Mouse (Mus musculus) CH12F3 (cell line): ENCODE data around the gene Ttyh3.

Experiments used
- in situ Hi-C: fragments of 300-500 bp; cut with MboI; formaldehyde crosslinking; loops from 2 replicates; pipeline ENCODE4 v1.14.3; 2020; ENCODE audit warnings: low sequenced_read_pairs

Ttyh3 gene

DNA sequence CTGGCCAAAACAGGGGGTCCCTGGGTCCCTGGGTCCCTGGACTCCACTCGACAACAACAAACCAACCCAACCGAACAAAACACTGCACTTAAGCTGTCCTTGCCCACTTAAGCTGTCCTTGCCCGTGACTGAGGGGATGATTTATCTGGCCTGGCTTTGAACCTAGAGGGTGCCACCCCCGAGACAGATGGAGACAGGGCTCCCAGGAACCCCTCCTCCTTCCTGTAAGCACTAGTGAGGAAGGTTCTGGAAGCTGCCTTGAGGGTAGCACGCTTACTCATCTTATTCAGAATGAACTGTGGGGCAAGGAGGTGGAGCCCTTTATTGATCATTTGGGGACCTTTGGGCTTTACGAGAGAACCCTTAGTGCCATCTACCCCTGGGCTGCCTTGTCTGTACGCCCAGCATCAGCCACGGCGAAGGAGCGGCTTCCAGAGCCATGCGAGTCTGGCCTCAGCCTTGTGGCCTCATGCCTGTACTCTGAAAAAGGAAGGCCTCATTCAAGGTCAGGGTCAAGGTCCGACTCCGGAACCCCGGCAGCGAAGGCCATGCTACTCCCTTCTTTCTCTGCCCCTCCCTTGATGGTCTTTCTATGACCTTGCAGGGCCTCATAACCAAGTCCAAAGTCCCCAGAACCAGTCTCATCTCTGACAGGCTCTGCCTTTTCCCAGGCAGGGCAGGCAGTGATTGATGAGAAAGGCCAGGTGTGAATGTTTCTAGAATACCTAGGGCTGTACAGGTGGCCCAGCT, 5.4 kb upstream of the Ttyh3 start:
- in situ Hi-C loops, result no loop called here

DNA sequence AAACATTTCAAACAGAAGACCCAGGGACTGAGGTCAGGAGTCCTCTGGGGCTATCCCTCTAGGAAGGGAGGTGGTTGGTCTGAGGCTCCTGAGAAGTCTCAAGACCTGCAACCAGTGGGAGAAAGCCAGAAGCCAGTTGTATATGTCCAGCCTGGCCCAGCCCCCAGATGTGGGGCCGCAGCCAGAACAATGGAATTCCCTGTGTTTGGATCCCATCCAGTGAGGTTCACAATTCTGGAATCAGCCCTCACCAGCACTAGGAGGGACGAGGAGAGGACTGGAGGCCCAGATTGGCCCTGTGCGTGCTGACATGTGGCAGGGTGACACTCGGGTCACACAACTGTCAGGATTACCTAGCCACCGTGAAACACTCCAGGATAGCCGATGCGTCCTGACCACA, 3.8 kb upstream of the Ttyh3 start:
- in situ Hi-C loops, result no loop called here

DNA sequence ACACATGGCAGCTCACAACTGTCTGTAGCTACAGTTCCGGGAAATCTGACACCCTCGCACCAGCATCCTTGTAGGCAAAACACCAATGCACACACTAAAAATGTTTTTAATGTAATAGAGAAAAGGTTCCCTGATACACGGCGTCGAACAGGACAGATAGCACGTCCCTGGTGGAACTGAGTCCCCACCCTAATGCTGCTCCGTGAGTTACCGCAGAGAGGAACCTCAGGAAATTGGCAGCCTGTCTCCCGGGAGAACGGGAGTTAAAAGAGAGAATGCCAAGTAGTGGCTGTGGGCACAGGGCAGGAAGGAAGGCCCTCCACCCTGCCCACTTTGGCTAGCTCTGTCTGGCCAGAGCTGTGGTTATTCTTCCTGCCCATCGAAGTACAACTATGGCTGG, 2.4 kb upstream of the Ttyh3 start:
- in situ Hi-C loops, result no loop called here

DNA sequence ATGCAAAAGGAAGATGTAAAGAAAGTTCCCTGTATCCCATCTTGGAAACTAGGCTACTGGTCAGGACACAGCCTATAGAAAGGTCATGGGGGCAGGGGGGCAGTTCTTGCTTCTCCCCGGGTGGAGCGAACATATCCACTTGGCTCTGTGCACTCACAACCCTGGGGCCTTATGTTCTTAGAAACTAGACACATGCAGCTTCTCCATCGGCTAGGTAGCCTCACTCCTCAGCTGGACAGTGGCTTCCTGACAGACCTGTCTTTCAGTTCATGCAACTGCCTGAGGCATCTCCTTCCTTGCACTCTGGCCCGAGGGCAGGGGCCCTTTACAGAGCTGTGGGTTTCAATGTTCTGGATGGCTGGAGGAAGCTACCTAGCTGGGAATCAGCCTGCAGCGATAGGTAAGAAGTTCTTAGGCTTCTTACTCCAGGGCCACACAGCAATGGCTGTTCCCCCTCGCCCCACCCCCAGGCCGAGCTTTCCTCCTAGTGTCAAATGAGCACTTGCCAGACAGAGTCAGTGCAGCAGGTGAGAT, 1.1 kb upstream of the Ttyh3 start:
- in situ Hi-C loops, result no loop called here

DNA sequence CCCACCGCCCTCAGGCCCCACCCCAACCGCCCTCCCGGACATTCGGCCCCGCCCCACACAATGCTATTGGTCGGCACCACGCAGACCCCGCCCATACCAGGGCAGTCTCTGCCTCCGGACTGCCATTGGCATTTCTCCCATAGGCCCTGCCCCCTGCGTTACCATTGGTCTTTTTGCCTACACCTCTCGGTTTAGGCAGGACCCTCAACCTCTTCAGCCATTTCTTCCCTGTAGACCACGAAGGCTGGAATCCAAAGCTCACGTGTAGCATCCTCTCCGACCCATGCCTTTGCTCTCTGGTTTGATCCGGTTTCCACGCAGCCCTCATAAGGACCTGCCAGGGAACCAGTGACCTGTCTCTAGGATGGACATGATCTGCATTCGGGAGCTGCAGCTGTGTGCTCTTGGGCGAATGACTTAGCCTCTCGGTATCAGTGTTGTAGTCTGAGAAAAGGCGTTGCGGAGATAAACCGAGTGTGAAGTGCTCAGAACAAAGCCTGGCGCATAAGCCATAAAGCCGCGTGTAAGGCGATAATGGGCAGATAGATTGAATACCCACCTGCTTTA, 353 bp upstream of the Ttyh3 start:
- in situ Hi-C loops, result no loop called here

DNA sequence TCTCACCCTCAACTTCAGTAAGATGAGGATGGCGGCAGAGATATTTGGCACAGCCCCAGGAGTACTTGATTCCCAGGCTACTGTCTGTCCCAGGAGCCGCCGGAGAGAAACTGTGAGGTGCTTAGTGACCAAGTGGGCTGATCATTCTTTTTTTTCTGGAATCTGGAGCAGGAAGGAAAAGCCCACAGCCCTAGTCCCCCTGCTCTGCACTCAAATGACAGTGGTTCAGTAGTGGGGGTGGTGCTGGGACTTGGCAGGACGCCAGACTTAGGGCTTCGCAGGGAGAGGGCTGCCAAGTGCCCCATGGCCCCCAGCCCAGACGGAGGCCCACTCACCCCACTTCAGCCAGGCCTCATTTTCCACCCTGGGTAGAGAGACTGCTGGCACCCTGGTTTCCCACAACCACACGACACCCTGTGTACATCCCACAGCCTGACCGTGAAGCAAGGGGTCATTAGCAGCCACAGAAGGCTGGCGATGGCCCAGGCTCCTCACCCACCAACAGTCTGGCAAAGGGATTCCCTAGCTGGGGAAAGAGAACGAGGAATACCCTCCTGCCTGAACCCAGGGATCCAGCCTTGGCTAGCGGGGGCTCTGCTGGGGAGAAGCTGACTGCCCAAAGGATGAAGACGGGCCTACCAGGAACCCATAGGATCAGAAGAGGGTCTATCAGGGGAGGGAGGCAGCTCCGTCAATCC, 861 bp downstream of the Ttyh3 start:
- in situ Hi-C loops, result no loop called here

DNA sequence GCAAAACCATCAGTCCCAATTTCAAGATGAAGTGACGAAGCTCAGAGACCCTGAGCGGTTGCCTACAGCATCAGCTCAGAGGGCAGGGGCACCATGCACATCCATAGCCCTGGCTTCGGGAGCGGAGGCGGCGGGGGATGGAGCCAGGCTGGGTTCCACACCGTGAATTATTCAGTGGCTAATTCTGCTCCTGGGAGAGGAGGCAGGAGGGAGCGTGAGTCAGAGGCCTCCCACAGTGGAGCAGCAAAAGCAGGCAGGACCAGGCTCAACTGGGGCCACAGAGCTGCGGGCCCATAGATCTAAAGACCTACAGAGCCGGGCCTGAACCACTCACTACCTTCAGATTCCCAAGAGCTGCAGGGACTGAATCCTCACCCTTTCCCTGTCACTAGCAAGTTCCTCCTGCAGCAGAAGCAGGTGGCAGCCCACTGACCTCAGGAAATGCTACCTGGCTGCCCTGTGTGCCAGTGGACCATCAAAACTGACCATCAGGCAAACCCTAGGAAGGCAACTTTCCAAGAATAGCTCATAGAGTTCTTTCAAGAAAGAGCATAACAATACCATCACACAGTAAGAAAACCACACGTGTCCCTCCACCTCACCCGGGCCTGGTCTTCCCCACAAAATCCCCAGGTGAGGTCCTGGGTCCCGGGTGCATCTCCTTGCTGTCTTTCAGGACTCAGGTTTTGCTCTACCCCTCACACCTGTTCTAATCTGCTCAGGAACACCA, 1.6 kb downstream of the Ttyh3 start:
- in situ Hi-C loops, result no loop called here

DNA sequence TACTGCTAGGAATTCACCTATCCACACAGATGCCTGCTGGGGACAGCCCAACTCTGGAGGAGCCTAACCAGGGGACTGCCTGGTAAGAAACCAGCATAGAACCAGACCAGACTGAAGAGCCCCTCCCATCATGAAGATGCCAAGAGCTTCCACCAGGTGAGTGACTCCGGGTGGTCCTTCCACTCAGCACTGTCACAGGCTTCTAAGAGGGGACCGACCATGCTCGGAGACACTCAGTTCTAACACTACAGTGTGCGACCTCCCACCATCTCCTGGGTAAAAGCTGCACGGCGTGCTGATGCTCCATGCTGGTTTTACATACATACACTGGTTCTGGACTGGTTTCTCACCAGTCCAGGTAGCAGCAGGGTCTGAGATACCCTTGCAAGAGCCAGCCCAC, 2.7 kb downstream of the Ttyh3 start:
- in situ Hi-C loops, result no loop called here

DNA sequence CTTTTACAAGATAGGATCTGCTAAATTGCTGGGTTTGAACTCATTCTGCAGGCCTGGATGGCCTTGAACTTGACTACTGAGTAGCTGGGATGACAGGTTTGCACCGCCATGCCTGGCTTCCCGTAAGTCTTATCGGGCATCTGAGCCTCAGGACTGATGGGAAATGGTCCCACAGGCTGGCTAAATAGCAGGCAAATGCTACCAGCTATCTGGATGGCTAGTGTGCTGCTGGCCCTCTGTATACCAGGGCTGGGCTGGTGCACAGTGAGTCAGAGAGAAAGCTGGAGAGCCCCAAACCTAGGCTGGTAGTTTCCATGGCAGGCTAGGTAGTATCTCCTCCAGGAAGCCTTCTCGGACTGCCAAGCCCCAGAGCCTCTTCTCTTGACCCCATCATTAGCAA, 3.4 kb downstream of the Ttyh3 start:
- in situ Hi-C loops, result no loop called here

DNA sequence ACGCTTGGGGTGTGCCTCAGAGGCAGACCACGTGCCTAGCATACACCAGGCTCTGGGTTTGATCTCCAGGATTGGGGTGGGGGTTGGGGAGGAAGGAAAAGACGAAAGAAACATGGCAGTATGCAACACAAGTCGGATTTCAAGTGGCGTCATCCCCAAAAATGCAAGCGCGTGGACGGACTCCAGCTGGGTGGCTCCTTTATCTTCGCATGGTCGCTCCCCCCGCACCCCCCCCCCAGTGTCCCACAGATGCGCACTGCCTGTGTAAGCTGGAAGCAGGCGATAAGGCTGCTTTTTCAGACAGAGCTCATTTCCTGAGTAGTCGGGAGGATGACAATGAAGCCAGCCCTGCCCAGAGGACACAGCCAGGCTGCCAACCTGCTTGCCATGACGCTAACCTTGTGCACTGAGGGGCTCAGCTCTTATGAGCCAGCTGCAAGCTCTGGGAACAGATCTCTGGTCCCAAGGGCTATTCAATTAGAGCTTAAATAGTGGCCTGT, 4.1 kb downstream of the Ttyh3 start:
- in situ Hi-C loops, result no loop called here

DNA sequence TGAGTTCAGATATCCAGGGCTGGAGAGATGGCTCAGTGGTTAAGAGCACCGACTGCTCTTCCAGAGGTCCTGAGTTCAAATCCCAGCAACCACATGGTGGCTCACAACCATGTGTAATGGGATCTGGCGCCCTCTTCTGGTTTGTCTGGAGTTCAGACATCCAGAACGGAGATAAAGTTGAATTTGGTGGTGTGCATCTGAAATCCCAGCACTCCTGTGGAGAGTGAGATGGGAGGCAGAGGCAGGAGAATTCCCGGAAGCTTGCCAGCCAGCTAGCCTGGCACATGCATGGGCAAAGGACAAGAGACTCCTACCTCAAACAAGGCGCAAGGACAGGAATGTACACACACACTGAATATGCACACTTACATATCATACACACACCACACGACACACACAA, 4.6 kb downstream of the Ttyh3 start:
- in situ Hi-C loops, result no loop called here

DNA sequence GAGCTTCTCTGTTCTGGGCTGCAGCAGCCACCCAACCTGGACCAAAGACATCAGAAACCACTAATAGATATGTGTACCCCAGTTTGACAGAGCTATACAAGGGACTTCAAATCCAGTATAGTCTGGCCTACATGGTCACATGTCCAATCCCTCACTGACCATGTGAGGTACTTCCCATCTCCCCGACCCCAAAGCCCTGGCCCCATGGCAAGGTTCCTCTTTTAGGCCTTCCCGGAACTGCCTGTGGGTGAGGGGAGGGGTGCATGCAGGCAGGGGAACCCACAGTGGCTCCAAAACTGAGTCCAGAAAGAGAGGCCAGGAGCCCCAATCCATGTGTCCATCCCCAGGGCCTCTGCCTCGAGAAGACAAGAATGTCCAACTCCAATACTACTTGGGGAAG, 6.8 kb downstream of the Ttyh3 start:
- in situ Hi-C loops, result no loop called here

DNA sequence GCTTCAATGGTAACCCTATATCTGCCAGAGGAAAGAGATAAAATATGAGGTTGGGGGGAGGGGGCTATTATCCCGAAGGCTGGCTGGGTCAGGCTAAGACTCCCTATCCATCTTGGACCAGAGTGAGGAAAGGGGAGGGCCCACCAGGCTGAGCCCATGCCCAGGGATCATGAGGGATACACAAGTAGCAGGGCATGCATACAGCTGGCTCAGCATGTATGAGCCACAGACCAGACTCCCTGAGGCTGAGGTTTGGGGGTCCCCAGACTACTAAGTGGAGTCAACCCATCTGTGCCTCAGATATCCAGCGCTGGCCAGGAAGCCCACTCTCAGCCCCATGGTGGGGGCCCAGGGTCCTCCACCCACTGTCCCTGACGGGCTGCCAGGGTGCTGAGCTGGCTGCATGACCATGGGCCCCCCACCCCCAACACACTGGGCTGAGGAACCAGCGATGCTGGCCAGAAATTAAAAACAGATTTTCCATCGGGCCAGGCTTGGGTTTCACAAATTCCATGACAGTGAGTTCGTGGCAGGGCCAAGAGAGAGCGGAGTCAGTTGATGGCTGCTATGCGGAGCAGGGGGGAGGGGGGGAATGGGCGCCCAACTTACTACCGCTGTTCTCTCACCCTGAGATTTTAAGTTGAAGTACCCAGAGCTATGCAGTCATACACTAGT, 7.4 kb downstream of the Ttyh3 start:
- in situ Hi-C loops, result no loop called here

DNA sequence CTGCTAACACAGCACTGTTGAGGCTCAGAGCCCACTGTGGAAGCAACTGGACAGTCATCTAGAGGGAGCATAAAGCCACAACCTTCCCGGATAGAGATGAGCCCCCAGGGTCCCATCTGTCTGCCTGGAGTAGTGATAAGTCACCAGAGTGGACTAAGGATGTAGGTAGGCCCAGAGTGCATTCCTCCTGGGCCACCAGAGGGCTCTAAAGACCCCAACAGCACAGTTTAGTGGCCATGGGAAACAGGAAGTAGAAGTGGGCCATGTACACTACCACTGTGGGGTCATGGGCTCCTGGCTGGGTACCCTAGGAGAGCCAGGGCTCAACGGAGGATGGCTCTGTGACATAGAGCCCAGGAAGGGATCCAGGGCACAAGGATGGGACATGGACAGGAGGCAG, 8.0 kb downstream of the Ttyh3 start:
- in situ Hi-C loops, result no loop called here

DNA sequence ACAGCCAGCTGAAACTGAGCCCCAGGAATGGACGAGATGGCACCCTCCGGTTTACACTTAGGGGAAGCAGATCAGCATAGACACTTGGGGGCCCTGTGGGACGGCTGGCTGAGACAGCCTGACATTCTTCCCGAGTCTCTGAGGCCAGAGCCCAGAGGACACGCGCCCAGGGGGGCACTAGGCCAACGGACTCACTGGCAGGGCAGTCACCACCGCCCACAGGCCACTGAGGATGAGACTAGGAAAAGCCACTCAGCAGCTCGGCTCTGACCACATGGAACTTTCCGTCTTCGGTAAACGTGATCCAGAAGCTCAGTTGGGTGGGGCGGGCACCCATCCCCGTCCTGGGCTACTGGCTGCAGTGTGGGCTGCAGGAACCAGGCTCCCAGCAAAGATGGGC, 9.0 kb downstream of the Ttyh3 start:
- in situ Hi-C loops, result no loop called here

DNA sequence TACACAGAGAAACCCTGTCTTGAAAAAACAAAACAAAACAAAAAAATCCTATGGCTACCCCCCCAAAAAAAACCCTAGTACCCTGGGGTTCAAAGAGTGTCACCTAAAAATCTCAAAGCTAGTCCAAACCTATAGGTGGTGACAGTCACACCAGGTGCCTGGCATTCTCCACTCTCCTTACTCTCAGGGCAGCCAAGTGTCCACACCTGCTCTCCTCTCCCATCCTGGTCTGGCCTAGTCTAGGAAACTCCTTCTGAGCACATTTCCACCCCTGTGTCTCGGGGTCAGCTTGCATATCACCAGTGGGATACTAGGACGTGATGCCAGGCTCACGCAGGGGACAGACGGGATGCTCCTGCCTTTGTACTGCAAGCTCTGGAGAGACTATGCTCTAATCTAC, 9.5 kb downstream of the Ttyh3 start:
- in situ Hi-C loops, result no loop called here

DNA sequence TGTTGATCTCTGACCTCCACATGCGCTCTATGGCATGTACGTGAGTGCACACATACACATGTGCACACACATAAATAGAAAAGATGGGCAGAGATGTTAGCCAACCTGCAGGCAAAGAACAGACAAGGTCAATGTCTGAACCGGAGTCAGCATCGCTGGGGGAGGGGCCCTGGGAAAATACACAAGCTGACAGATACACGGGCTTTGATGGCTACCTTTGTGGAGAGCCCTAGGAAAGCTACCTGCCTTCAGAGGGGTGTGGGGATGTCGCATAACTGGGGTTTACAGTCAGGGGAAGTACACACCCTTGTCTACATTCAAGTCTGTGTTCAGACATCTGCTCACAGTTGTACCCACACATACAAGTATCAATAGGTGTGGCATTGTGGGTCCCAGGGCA, 10.3 kb downstream of the Ttyh3 start:
- in situ Hi-C loops, result no loop called here

DNA sequence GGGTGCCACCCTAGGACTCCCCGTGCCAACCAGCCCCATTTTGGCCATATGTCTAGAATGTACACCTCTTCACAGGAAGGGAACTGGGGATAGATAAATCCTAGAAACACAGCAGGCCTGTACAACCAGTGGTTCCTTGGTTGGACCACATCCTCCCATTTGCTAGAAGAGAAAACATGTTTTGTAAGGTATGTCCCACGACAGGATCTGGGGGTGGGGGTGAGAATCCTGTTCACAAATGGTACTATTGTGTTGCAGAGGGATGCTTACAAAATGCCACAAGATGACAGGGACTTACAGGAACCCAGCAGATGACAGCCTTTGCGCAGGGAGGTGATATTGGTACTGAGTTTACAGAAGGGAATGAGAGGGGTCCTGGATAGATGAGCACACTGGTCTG, 10.8 kb downstream of the Ttyh3 start:
- in situ Hi-C loops, result no loop called here

DNA sequence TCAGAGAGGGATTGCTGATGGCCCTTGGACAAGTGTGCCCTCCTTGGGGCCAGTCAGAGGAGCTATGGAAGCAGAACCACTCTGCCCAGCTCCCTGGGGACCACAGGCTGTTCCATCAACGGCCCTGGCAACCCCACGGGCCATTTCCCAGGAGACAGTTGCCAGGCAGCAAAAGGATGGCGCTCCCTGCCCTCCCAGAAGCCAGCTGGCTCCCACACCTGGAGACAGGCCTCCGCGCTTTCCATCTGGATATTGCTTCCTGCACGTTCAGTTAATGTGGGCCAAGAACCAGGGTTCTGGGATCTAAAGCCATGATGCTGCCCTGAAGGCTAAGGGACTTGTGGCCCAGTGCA, 11.8 kb downstream of the Ttyh3 start:
- in situ Hi-C loops, result no loop called here

DNA sequence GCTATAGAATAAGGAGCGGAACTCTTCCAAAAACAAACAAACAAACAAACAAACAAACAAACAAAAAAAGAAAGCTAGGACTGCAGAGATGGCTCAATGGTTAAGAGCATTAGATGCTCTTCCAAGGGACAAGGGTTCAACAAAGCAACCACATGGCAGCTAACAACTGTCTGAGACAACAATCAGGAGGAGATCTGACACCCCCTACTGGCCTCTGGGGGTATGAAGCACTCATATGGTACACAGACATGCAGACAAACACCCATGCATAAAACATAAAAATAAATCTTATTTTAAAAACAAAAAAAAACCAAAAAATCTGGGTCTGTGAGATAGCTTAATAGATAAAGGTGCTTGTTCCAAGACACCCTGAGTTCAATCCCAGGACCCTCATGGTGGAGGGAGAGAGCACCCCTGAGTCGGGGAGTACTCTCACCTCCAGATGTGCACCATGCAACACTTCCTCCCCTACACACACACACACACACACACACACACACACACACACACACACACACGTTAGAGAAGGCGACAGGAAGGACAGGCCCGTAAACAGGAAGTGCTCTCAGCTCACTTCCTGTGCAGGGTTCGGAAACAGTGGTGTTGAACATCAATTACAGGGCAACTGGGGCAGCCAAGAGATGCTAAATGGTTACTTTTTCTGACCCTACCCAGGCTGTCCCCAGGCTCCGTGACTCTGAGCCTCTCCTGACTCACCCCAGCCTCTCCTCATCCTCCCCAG, 12.3 kb downstream of the Ttyh3 start:
- in situ Hi-C loops, result no loop called here
